Mouse (Mus musculus) heart, postnatal 0 days (tissue): ENCODE measurements at regions not wholly inside any gene's neighbourhood (a gene's known extent, or its start where the extent isn't known, plus 50 kb on each side); places are given as distances from the start of the nearest gene placed in this dataset.

Source experiments
- CTCF ChIP-seq: IDR thresholded peaks from 2 replicates; pipeline ENCODE4 v1.5.1; 2016; ENCODE audit warnings: antibody characterized with exemption, control low read depth, low read depth
- EP300 ChIP-seq: IDR thresholded peaks from 2 replicates; pipeline ENCODE4 v1.6.1; 2016; ENCODE audit warnings: antibody characterized with exemption, low read depth

DNA sequence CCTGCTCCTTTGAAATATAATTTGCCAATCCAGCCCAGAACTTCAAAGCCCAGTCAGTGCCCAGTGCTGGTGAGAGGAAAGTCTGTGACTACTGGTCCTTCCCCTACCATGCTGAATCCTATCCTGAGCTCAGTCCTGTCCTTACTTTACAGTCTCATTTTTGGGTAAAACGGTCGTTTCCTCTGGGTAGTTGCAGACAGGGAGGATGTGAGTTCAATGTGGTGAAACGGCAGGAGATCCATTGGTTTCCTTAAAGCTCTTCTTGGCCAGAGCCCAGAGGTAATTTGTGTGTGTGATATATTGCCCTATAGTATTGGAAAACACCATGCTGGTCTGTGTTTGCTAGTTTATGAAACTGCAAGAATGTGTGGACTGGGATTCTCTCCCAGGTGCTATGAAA, 73.6 kb upstream of the Nrp1 start:
- TF ChIP-seq EP300 (no peak), CTCF (no peak)
